Mouse (Mus musculus) midbrain, postnatal 0 days (tissue): ENCODE measurements around the gene Wwc2. TPM values are rescaled to one million over a fixed set of nuclear protein-coding genes. Genes with fewer than 3 reads are reported as not detected.

ENCODE experiments used
- ATAC-seq: fragments of 200-750 bp; cut with Nextera tagmentation; 2 replicates; pipeline ENCODE4 v1.8.0; 2017; ENCODE audit warnings: moderate number of reproducible peaks, mild to moderate bottlenecking, moderate TSS enrichment, moderate library complexity; ENCODE audit not compliant: low FRiP score
- DNase-seq: peaks from one replicate; pipeline ENCODE4 v3.0.0-alpha.2; 2015; ENCODE audit warnings: low spot score
- H3K27ac ChIP-seq: fragments of 300-500 bp; sonication (generic); 2 replicates; pipeline ENCODE4 v1.5.1; 2014; ENCODE audit warnings: low read depth, mild to moderate bottlenecking, low read length, mixed read lengths
- H3K27me3 ChIP-seq: fragments of 300-500 bp; sonication (generic); 2 replicates; pipeline ENCODE4 v1.6.1; 2014; ENCODE audit warnings: low read length, control low read depth, mixed read lengths; ENCODE audit not compliant: insufficient read depth
- H3K36me3 ChIP-seq: fragments of 300-500 bp; sonication (generic); 2 replicates; pipeline ENCODE4 v1.6.1; 2014; ENCODE audit warnings: low read length, control low read depth, mixed read lengths; ENCODE audit not compliant: insufficient read depth
- H3K4me1 ChIP-seq: fragments of 300-500 bp; sonication (generic); 2 replicates; pipeline ENCODE4 v1.6.1; 2014; ENCODE audit warnings: mild to moderate bottlenecking, control low read depth, antibody characterized with exemption, low read length, mixed read lengths; ENCODE audit not compliant: insufficient read depth
- H3K4me2 ChIP-seq: fragments of 300-500 bp; sonication (generic); 2 replicates; pipeline ENCODE4 v1.6.1; 2014; ENCODE audit warnings: low read depth, mild to moderate bottlenecking, low read length, mixed read lengths; ENCODE audit not compliant: poor library complexity, severe bottlenecking
- H3K4me3 ChIP-seq: fragments of 300-500 bp; sonication (generic); 2 replicates; pipeline ENCODE4 v1.5.1; 2014; ENCODE audit warnings: low read depth, mild to moderate bottlenecking, low read length, moderate library complexity
- H3K9ac ChIP-seq: fragments of 300-500 bp; sonication (generic); replicated peaks from 2 replicates; pipeline ENCODE4 v1.6.1; 2014; ENCODE audit warnings: mild to moderate bottlenecking, low read length, moderate library complexity, mixed read lengths; ENCODE audit not compliant: poor library complexity, severe bottlenecking
- H3K9me3 ChIP-seq: fragments of 300-500 bp; sonication (generic); 2 replicates; pipeline ENCODE4 v1.6.1; 2016; ENCODE audit warnings: low read length, control low read depth
- CTCF ChIP-seq: IDR thresholded peaks from 2 replicates; pipeline ENCODE4 v1.5.1; 2016; ENCODE audit warnings: antibody characterized with exemption, mild to moderate bottlenecking
- whole genome bisulfite sequencing: fragments of 180-500 bp; shearing (Covaris S2); extraction: QIAGEN DNeasy Blood & Tissue Kit; methylation state at CpG from one replicate; pipeline ENCODE4 v1.1.7; 2014; 5-methylcytosine and 5-hydroxymethylcytosine counted together
- polyA plus RNA-seq: library from polyadenylated mRNA; unstranded; fragments of >200 nt; fragmentation: Nextera tagmentation; extraction: Ambion mirVana; gene quantifications from 2 replicates; pipeline ENCODE4 v1.2.1, GENCODE M21; 2015
- total RNA-seq: library from RNA; depleted of rRNA; stranded (reverse); fragments of >200 nt; gene quantifications from 2 replicates; pipeline ENCODE4 v1.2.3, GENCODE M21; 2014

The Wwc2 gene
- total and polyA plus RNA-seq, 2 experiments from 2014 or later = 4.5 to 9.6 TPM

DNA sequence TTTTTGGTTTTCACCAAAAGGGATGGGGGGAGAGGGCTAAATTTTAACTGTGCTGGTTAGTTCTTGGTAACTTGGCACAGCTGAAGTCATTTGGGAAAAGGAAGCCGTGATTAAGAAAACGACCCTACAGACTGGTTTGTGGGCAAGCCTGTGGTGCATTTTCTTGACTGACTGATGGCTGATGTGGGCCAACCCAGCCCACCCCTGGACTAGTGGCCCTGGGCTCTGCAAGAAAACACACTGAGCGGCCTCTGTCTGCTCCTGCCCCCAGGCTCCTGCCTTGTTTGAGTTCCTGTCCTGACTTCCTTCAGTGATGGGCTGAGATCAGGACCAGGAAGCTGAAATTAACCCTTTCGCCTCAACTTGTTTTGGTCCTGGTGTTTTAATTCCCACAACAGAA, 68.7 kb downstream of the Wwc2 start:
- Histone ChIP-seq H3K4me2 (no peak overlapping the region), H3K9me3 (no peaks in the 10 kb centered on the region), H3K27ac (no peak overlapping the region), H3K4me3 (no peak overlapping the region), H3K36me3 (no peaks in the 10 kb centered on the region), H3K9ac (no peak overlapping the region), H3K27me3 (no peaks in the 10 kb centered on the region), H3K4me1 (no peaks in the 10 kb centered on the region)
- ATAC-seq = no peak
- no peak for DNase-seq
- TF ChIP-seq CTCF = no peak
- 80% methylated on average over 4 of the region's 4 CpGs for WGBS

DNA sequence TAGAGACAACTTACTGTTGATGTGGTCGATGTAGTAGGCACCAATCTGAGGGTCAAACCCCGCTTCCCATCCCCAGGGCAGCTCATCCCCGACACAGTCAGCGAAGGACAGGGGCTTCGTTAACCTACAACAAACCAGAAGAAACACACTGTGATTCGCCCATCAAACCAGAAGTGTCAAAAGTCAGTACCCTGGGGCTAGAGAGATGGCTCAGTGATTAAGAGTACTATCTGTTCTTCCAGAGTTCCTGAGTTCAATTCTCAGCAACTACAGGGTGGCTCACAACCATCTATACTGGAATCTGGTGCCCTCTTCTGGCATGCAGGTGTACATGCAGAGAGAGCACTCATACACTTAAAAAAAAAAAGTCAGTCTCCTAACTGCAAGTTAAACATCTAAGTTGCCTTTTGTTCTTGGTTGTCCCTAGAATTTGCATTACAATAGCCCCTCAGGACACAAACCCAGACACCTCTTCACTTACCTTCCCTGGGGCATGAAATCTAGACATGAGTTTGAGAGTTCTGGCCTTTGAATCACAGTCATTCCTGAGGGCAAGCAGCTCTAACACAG, 70.1 kb downstream of the Wwc2 start:
- WGBS = 95% methylated on average over 6 of the region's 6 CpGs
- Histone ChIP-seq H3K4me2 (no peak overlapping the region), H3K9ac (no peak overlapping the region), H3K27ac (no peak overlapping the region), H3K36me3 (no peaks in the 10 kb centered on the region), H3K4me3 (no peak overlapping the region), H3K27me3 (no peaks in the 10 kb centered on the region), H3K9me3 (no peaks in the 10 kb centered on the region), H3K4me1 (no peaks in the 10 kb centered on the region)
- ATAC-seq (no peak), DNase-seq (no peak)
- TF ChIP-seq CTCF = no peak

DNA sequence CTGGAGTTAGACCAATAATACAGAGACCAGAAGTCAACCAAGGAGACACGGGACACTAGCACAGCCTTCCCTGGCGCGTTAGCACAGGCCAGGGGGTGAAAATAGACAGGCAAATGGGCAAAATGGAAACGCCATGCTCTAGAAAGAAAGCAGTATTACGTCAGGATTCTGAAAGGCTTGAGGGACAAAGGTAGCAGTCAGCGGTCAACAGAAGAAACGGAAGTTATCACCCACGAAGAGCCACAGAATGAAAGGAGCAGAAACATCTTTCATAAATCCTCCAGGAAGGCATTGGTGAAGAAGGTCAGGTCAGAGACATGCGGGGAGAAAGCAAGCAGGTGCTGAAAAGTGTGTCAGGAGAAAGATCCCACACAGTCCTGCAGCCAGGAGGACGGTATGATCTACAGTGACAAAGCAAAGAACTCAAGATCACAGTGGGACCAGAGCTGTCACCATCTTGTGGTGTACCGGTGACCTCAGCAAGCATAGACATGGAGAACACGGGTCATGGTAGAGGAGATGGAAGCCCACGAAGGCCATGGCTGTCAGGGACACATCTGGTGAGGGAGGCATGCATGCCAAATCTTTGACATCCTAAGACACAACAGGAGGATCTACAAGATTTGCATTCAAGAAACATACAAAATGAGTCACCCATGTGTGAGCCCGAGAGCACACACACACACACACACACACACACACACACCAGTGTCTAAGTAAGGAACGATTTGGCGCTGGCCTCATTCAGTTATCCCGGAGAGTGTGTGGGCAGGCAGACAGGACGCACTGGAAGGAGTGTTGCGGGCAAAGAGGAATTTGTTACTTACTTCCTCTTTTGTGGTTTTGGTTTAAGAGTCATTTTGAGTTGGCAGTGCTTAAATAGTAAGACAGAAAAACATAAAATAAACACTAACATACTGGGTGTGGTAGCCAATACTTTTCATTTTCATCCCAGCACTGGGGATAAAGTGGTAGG, 73.4 kb downstream of the Wwc2 start:
- no peak overlapping the region for H3K27ac ChIP-seq
- no peaks in the 10 kb centered on the region for H3K4me1 ChIP-seq
- no peak overlapping the region for H3K9ac ChIP-seq
- no peak for DNase-seq
- H3K9me3 ChIP-seq = no peaks in the 10 kb centered on the region
- no peak for TF ChIP-seq CTCF
- 87% methylated on average over 19 of the region's 19 CpGs for WGBS
- no peaks in the 10 kb centered on the region for H3K36me3 ChIP-seq
- ATAC-seq = no peak
- no peaks in the 10 kb centered on the region for H3K27me3 ChIP-seq
- H3K4me2 ChIP-seq = no peak overlapping the region
- no peak overlapping the region for H3K4me3 ChIP-seq

GRCm38 (mm10) chr8:47915521-47915920, 75.2 kb downstream of the Wwc2 start:
- Histone ChIP-seq H3K9ac (no peak overlapping the region), H3K9me3 (no peaks in the 10 kb centered on the region), H3K27ac (no peak overlapping the region), H3K4me1 (no peaks in the 10 kb centered on the region), H3K36me3 (no peaks in the 10 kb centered on the region), H3K4me2 (no peak overlapping the region), H3K4me3 (no peak overlapping the region), H3K27me3 (no peaks in the 10 kb centered on the region)
- WGBS = 91% methylated on average over 2 of the region's 2 CpGs
- DNase-seq (no peak), ATAC-seq (no peak)
- no peak for TF ChIP-seq CTCF

DNA sequence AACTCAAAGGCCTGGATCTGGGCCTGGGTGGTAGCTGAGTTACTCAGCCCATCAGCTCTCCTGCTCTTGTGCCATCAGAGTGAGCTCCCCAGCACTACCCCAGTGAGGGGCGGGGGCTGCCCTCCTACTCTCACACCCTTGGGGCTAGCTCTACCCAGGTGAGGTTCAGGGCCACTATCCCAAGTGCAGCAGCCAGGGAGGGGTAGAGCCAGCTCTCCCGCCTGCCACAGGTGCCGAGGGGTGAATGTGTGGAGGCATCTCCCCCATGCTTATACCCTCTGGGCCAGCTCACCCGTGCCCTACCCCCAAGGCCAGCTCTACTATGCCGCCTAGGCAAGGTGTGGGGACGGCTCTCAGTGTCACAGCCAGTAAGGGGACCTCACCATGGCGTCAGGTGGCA, 75.8 kb downstream of the Wwc2 start:
- Histone ChIP-seq H3K36me3 (no peaks in the 10 kb centered on the region), H3K27me3 (no peaks in the 10 kb centered on the region), H3K9ac (no peak overlapping the region), H3K27ac (no peak overlapping the region), H3K4me3 (no peak overlapping the region), H3K9me3 (no peaks in the 10 kb centered on the region), H3K4me1 (no peaks in the 10 kb centered on the region), H3K4me2 (no peak overlapping the region)
- ATAC-seq = no peak
- no peak for DNase-seq
- TF ChIP-seq CTCF = no peak
- 94% methylated on average over 7 of the region's 7 CpGs for WGBS

- Histone ChIP-seq H3K9ac (no peak overlapping the region), H3K27me3 (no peaks in the 10 kb centered on the region), H3K4me2 (no peak overlapping the region), H3K4me1 (no peaks in the 10 kb centered on the region), H3K36me3 (no peaks in the 10 kb centered on the region), H3K27ac (no peak overlapping the region), H3K9me3 (no peaks in the 10 kb centered on the region), H3K4me3 (no peak overlapping the region)
- WGBS = 92% methylated on average over 8 of the region's 8 CpGs
- ATAC-seq (no peak), DNase-seq (no peak)
- TF ChIP-seq CTCF = no peak
Measured at GRCm38 (mm10) chr8:47914161-47914560, 76.6 kb downstream of the Wwc2 start.
